Mouse (Mus musculus): ENCODE results near the gene Gm28434. TPM values are rescaled to one million over a fixed set of nuclear protein-coding genes. Genes with fewer than 3 reads are reported as not detected.

Gene Gm28434
- polyA plus RNA-seq (2011; ENCODE audit: insufficient read depth, insufficient read length, low read depth, missing spikeins) = not detected in 2 replicates

GRCm38 (mm10) chr5:87969201-87969600 lies at the start of gene Gm28434, which contains the start of gene 2310003L06Rik:
Gene Gm28434 (plus strand): TSS chr5:87969517.
Gene 2310003L06Rik (plus strand): TSS chr5:87969459.
- H3K27ac ChIP-seq (ENCODE audit: insufficient read depth, low read length) = no peak within 1 kb of the TSS
- no peak within 1 kb of the TSS for H3K9ac ChIP-seq (ENCODE audit: low read depth, poor library complexity, severe bottlenecking)
- H3K27me3 ChIP-seq (ENCODE audit: control insufficient read depth, insufficient read depth, low read length, poor library complexity, severe bottlenecking) = no peaks in the 10 kb centered on the region
- TF ChIP-seq EP300 (IDR thresholded peaks at IDR 0.05; ENCODE audit: insufficient read depth, low read depth, low read length) (no peak), POLR2A (IDR thresholded peaks at IDR 0.05; ENCODE audit: insufficient read depth, low read length) (no peak), CTCF (IDR thresholded peaks at IDR 0.05; ENCODE audit: low read depth, low read length) (no peak)
- no peaks in the 10 kb centered on the region for H3K9me3 ChIP-seq (replicated peaks; ENCODE audit: control insufficient read depth, insufficient read depth, low read length, poor library complexity, severe bottlenecking)
- no peaks in the 10 kb centered on the region for H3K36me3 ChIP-seq (ENCODE audit: control insufficient read depth, insufficient read depth, low read length, poor library complexity, severe bottlenecking)
- no peak within 1 kb of the TSS for H3K4me3 ChIP-seq (ENCODE audit: low read depth, low read length)
- no peaks in the 10 kb centered on the region for H3K4me1 ChIP-seq (ENCODE audit: control insufficient read depth, insufficient read depth, low read length)

GRCm38 (mm10) chr5:87925372-87925771 lies 43.9 kb upstream of the Gm28434 start, which contains the start of gene Csn3:
Gene Csn3 (plus strand): TSS chr5:87925579.
- H3K36me3 ChIP-seq (ENCODE audit: control insufficient read depth, insufficient read depth, low read length, poor library complexity, severe bottlenecking) = no peaks in the 10 kb centered on the region
- H3K9me3 ChIP-seq (replicated peaks; ENCODE audit: control insufficient read depth, insufficient read depth, low read length, poor library complexity, severe bottlenecking) = no peaks in the 10 kb centered on the region
- no peak within 1 kb of the TSS for H3K4me3 ChIP-seq (ENCODE audit: low read depth, low read length)

GRCm38 (mm10) chr5:87931603-87932002 lies 37.7 kb upstream of the Gm28434 start:
- TF ChIP-seq EP300 (IDR thresholded peaks at IDR 0.05; ENCODE audit: insufficient read depth, low read depth, low read length) (no peak), POLR2A (IDR thresholded peaks at IDR 0.05; ENCODE audit: insufficient read depth, low read length) (no peak), CTCF (IDR thresholded peaks at IDR 0.05; ENCODE audit: low read depth, low read length) (no peak)

More at GRCm38 (mm10) chr5:87925372-87925771, 43.9 kb upstream of the Gm28434 start, which contains the start of gene Csn3:
- Histone ChIP-seq H3K9ac (ENCODE audit: low read depth, poor library complexity, severe bottlenecking) (no peak within 1 kb of the TSS), H3K27me3 (ENCODE audit: control insufficient read depth, insufficient read depth, low read length, poor library complexity, severe bottlenecking) (no peaks in the 10 kb centered on the region), H3K27ac (ENCODE audit: insufficient read depth, low read length) (no peak within 1 kb of the TSS), H3K4me1 (ENCODE audit: control insufficient read depth, insufficient read depth, low read length) (no peaks in the 10 kb centered on the region)
- no peak for TF ChIP-seq EP300 (IDR thresholded peaks at IDR 0.05; ENCODE audit: insufficient read depth, low read depth, low read length)
- no peak for TF ChIP-seq CTCF (IDR thresholded peaks at IDR 0.05; ENCODE audit: low read depth, low read length)
- no peak for TF ChIP-seq POLR2A (IDR thresholded peaks at IDR 0.05; ENCODE audit: insufficient read depth, low read length)

GRCm38 (mm10) chr5:87940752-87941151 lies 28.6 kb upstream of the Gm28434 start:
- H3K4me1 ChIP-seq (ENCODE audit: control insufficient read depth, insufficient read depth, low read length) = no peaks in the 10 kb centered on the region
- H3K27me3 ChIP-seq (ENCODE audit: control insufficient read depth, insufficient read depth, low read length, poor library complexity, severe bottlenecking) = no peaks in the 10 kb centered on the region
- no peaks in the 10 kb centered on the region for H3K9me3 ChIP-seq (replicated peaks; ENCODE audit: control insufficient read depth, insufficient read depth, low read length, poor library complexity, severe bottlenecking)
- no peak overlapping the region for H3K9ac ChIP-seq (ENCODE audit: low read depth, poor library complexity, severe bottlenecking)
- no peak overlapping the region for H3K27ac ChIP-seq (ENCODE audit: insufficient read depth, low read length)
- no peak overlapping the region for H3K4me3 ChIP-seq (ENCODE audit: low read depth, low read length)
- no peaks in the 10 kb centered on the region for H3K36me3 ChIP-seq (ENCODE audit: control insufficient read depth, insufficient read depth, low read length, poor library complexity, severe bottlenecking)
- TF ChIP-seq POLR2A (IDR thresholded peaks at IDR 0.05; ENCODE audit: insufficient read depth, low read length) = no peak
- no peak for TF ChIP-seq CTCF (IDR thresholded peaks at IDR 0.05; ENCODE audit: low read depth, low read length)
- TF ChIP-seq EP300 (IDR thresholded peaks at IDR 0.05; ENCODE audit: insufficient read depth, low read depth, low read length) = no peak

More at GRCm38 (mm10) chr5:87931603-87932002, 37.7 kb upstream of the Gm28434 start:
- Histone ChIP-seq H3K4me3 (ENCODE audit: low read depth, low read length) (no peak overlapping the region), H3K9me3 (replicated peaks; ENCODE audit: control insufficient read depth, insufficient read depth, low read length, poor library complexity, severe bottlenecking) (no peaks in the 10 kb centered on the region), H3K27ac (ENCODE audit: insufficient read depth, low read length) (no peak overlapping the region), H3K36me3 (ENCODE audit: control insufficient read depth, insufficient read depth, low read length, poor library complexity, severe bottlenecking) (no peaks in the 10 kb centered on the region), H3K4me1 (ENCODE audit: control insufficient read depth, insufficient read depth, low read length) (no peaks in the 10 kb centered on the region), H3K27me3 (ENCODE audit: control insufficient read depth, insufficient read depth, low read length, poor library complexity, severe bottlenecking) (no peaks in the 10 kb centered on the region), H3K9ac (ENCODE audit: low read depth, poor library complexity, severe bottlenecking) (no peak overlapping the region)

- Histone ChIP-seq H3K4me1 (ENCODE audit: control insufficient read depth, insufficient read depth, low read length) (no peaks in the 10 kb centered on the region), H3K36me3 (ENCODE audit: control insufficient read depth, insufficient read depth, low read length, poor library complexity, severe bottlenecking) (no peaks in the 10 kb centered on the region), H3K27me3 (ENCODE audit: control insufficient read depth, insufficient read depth, low read length, poor library complexity, severe bottlenecking) (no peaks in the 10 kb centered on the region), H3K9ac (ENCODE audit: low read depth, poor library complexity, severe bottlenecking) (no peak overlapping the region), H3K9me3 (replicated peaks; ENCODE audit: control insufficient read depth, insufficient read depth, low read length, poor library complexity, severe bottlenecking) (no peaks in the 10 kb centered on the region), H3K4me3 (ENCODE audit: low read depth, low read length) (no peak overlapping the region), H3K27ac (ENCODE audit: insufficient read depth, low read length) (no peak overlapping the region)
- TF ChIP-seq CTCF (IDR thresholded peaks at IDR 0.05; ENCODE audit: low read depth, low read length) (no peak), EP300 (IDR thresholded peaks at IDR 0.05; ENCODE audit: insufficient read depth, low read depth, low read length) (no peak), POLR2A (IDR thresholded peaks at IDR 0.05; ENCODE audit: insufficient read depth, low read length) (no peak)
Observed at GRCm38 (mm10) chr5:87942515-87942914, 26.8 kb upstream of the Gm28434 start.

- Histone ChIP-seq H3K4me3 (ENCODE audit: low read depth, low read length) (no peak overlapping the region), H3K9ac (ENCODE audit: low read depth, poor library complexity, severe bottlenecking) (no peak overlapping the region), H3K27me3 (ENCODE audit: control insufficient read depth, insufficient read depth, low read length, poor library complexity, severe bottlenecking) (no peaks in the 10 kb centered on the region), H3K9me3 (replicated peaks; ENCODE audit: control insufficient read depth, insufficient read depth, low read length, poor library complexity, severe bottlenecking) (no peaks in the 10 kb centered on the region), H3K4me1 (ENCODE audit: control insufficient read depth, insufficient read depth, low read length) (peaks cover 2% of the 10 kb centered on the region), H3K27ac (ENCODE audit: insufficient read depth, low read length) (no peak overlapping the region), H3K36me3 (ENCODE audit: control insufficient read depth, insufficient read depth, low read length, poor library complexity, severe bottlenecking) (no peaks in the 10 kb centered on the region)
- TF ChIP-seq POLR2A (IDR thresholded peaks at IDR 0.05; ENCODE audit: insufficient read depth, low read length) (no peak), EP300 (IDR thresholded peaks at IDR 0.05; ENCODE audit: insufficient read depth, low read depth, low read length) (no peak), CTCF (IDR thresholded peaks at IDR 0.05; ENCODE audit: low read depth, low read length) (no peak)
Observed at GRCm38 (mm10) chr5:87951836-87952235, 17.5 kb upstream of the Gm28434 start.
